Comparison of ENCODE assay signal across 8 mouse cellular contexts in the genomic region with DNA sequence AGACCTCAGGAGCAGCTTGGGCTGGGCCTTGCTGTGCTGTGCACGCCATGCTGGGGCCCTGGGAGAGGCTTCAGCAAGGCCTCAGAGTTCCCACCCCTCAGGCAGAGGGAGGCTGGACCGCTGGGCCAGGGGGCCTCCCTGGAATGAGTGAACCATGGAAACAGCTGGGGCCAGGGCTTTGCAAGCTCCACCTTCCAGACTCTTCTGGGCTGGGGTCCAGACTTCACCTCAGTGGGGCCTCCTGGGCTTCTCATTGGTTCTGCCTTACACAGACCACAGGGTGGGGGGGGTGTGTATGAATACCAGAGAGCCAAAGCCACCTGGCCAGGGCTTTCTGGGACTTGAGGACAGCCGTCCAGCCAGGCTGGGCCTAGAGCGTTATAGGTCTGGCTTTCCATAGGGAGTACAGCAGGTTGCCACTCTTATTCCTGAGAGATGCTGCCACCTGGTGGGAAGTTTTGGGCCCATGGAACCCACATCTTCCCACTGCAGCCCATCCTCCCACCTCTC. TPM values are rescaled to one million over a fixed set of nuclear protein-coding genes. Genes with fewer than 3 reads are reported as not detected.
DNase-seq lines count a peak whose midpoint lies in the region; ATAC-seq lines count a peak whose summit lies in the region.

No protein-coding gene starts in this region.

- peak overlapping the region; percentile 60 for H3K9ac ChIP-seq in embryonic facial prominence, embryonic 13.5 days
- H3K9ac ChIP-seq in hindbrain, embryonic 15.5 days, result no peak overlapping the region
- H3K9ac ChIP-seq in limb, embryonic 15.5 days, result peak overlapping the region; percentile 42
- H3K9ac ChIP-seq in neural tube, embryonic 12.5 days, result no peak overlapping the region

- H3K36me3 ChIP-seq in embryonic facial prominence, embryonic 13.5 days, result no peaks in the 10 kb centered on the region
- H3K36me3 ChIP-seq in hindbrain, embryonic 15.5 days, result no peaks in the 10 kb centered on the region
- peaks cover 17% of the 10 kb centered on the region for H3K36me3 ChIP-seq in limb, embryonic 15.5 days
- H3K36me3 ChIP-seq in neural tube, embryonic 12.5 days, result no peaks in the 10 kb centered on the region

- WGBS in embryonic facial prominence, embryonic 13.5 days, result 24% methylated on average over 4 of the region's 4 CpGs
- 34% methylated on average over 4 of the region's 4 CpGs for WGBS in hindbrain, embryonic 15.5 days
- 17% methylated on average over 4 of the region's 4 CpGs for WGBS in limb, embryonic 15.5 days
- 40% methylated on average over 4 of the region's 4 CpGs for WGBS in neural tube, embryonic 12.5 days

- peak; percentile 93 for ATAC-seq in embryonic facial prominence, embryonic 13.5 days (ENCODE audit: insufficient number of reproducible peaks, insufficient read depth, low FRiP score, low TSS enrichment, low read depth)
- peak; percentile 76 for ATAC-seq in hindbrain, embryonic 15.5 days (ENCODE audit: low FRiP score, low read depth)
- ATAC-seq in limb, embryonic 15.5 days (ENCODE audit: insufficient number of reproducible peaks, low FRiP score, low TSS enrichment, low read depth), result peak; percentile 94
- peak; percentile 58 for ATAC-seq in neural tube, embryonic 12.5 days (ENCODE audit: low FRiP score, low read depth)

- peak; percentile 66 for DNase-seq in adrenal gland, postnatal 10 days
- no peak for DNase-seq in adrenal gland, postnatal 25 days
- DNase-seq in 3134 (ENCODE audit: extremely low read depth, insufficient read length, low spot score), result peak; percentile 41
- DNase-seq in T-cell, adult 2 months (ENCODE audit: low spot score), result no peak

- peaks cover 13% of the 10 kb centered on the region for H3K4me1 ChIP-seq in embryonic facial prominence, embryonic 13.5 days
- 0 out of 2 replicates have a peak, but pooled peaks cover 5% of the 10 kb centered on the region for H3K4me1 ChIP-seq in hindbrain, embryonic 15.5 days (replicated peaks)
- H3K4me1 ChIP-seq in limb, embryonic 15.5 days, result peaks cover 31% of the 10 kb centered on the region
- peaks cover 10% of the 10 kb centered on the region; the same call in 1 of the 2 replicates for H3K4me1 ChIP-seq in neural tube, embryonic 12.5 days

- H3K27me3 ChIP-seq in embryonic facial prominence, embryonic 13.5 days, result no peaks in the 10 kb centered on the region
- no peaks in the 10 kb centered on the region for H3K27me3 ChIP-seq in hindbrain, embryonic 15.5 days
- H3K27me3 ChIP-seq in limb, embryonic 15.5 days, result no peaks in the 10 kb centered on the region
- H3K27me3 ChIP-seq in neural tube, embryonic 12.5 days (replicated peaks), result no peaks in the 10 kb centered on the region; the same call in 1 of the 2 replicates

- H3K4me3 ChIP-seq in embryonic facial prominence, embryonic 13.5 days, result peak overlapping the region; percentile 24
- no peak overlapping the region for H3K4me3 ChIP-seq in hindbrain, embryonic 15.5 days
- peak overlapping the region; percentile 36 for H3K4me3 ChIP-seq in limb, embryonic 15.5 days
- no peak overlapping the region for H3K4me3 ChIP-seq in neural tube, embryonic 12.5 days

- no peaks in the 10 kb centered on the region for H3K9me3 ChIP-seq in embryonic facial prominence, embryonic 13.5 days
- no peaks in the 10 kb centered on the region for H3K9me3 ChIP-seq in hindbrain, embryonic 15.5 days
- no peaks in the 10 kb centered on the region for H3K9me3 ChIP-seq in limb, embryonic 15.5 days
- no peaks in the 10 kb centered on the region for H3K9me3 ChIP-seq in neural tube, embryonic 12.5 days

- peak overlapping the region; percentile 91 for H3K27ac ChIP-seq in embryonic facial prominence, embryonic 13.5 days
- H3K27ac ChIP-seq in hindbrain, embryonic 15.5 days (replicated peaks), result no peak overlapping the region
- peak overlapping the region; percentile 95 for H3K27ac ChIP-seq in limb, embryonic 15.5 days
- no peak overlapping the region for H3K27ac ChIP-seq in neural tube, embryonic 12.5 days

- H3K4me2 ChIP-seq in embryonic facial prominence, embryonic 13.5 days, result peak overlapping the region; percentile 50
- no peak overlapping the region for H3K4me2 ChIP-seq in hindbrain, embryonic 15.5 days
- H3K4me2 ChIP-seq in limb, embryonic 15.5 days, result peak overlapping the region; percentile 54
- no peak overlapping the region for H3K4me2 ChIP-seq in neural tube, embryonic 12.5 days (replicated peaks)

RNA-seq across cellular contexts. Expression of gene Trpm5, which starts 7.3 kb away (rescaled TPM):
- 1 to 10 TPM in 1 of 2 experiments, under 1 TPM in 1; 0.99 to 1.0 TPM for total RNA-seq in adrenal gland, postnatal 10 days (2021)
- total RNA-seq in adrenal gland, postnatal 25 days (2021), result 0.24 TPM in 1 of 2 replicates, not detected in the other
- polyA plus RNA-seq in embryonic facial prominence, embryonic 13.5 days (2015; fragmentation: Nextera tagmentation; extraction: Ambion mirVana), result 7.7 and 9.8 TPM in 2 replicates
- 1.8 and 2.7 TPM in 2 replicates for polyA plus RNA-seq in hindbrain, embryonic 15.5 days (2015; fragmentation: Nextera tagmentation; extraction: Ambion mirVana)
- 22.1 and 22.8 TPM in 2 replicates for polyA plus RNA-seq in limb, embryonic 15.5 days (2015; fragmentation: Nextera tagmentation; extraction: Ambion mirVana)
- polyA plus RNA-seq in neural tube, embryonic 12.5 days (2016; fragmentation: Nextera tagmentation; extraction: Ambion mirVana), result 1.8 and 2.2 TPM in 2 replicates

RNA-seq across cellular contexts. Expression of gene Tssc4, which starts 18.1 kb away (rescaled TPM):
- total RNA-seq in adrenal gland, postnatal 10 days (2021), result 10 to 100 TPM; 26.9 to 31.2 TPM
- 32.2 and 32.7 TPM in 2 replicates for total RNA-seq in adrenal gland, postnatal 25 days (2021)
- polyA plus RNA-seq in embryonic facial prominence, embryonic 13.5 days (2015; fragmentation: Nextera tagmentation; extraction: Ambion mirVana), result 98.8 and 105 TPM in 2 replicates
- 94.1 and 99.2 TPM in 2 replicates for polyA plus RNA-seq in hindbrain, embryonic 15.5 days (2015; fragmentation: Nextera tagmentation; extraction: Ambion mirVana)
- 97.1 and 98.8 TPM in 2 replicates for polyA plus RNA-seq in limb, embryonic 15.5 days (2015; fragmentation: Nextera tagmentation; extraction: Ambion mirVana)
- 91.7 and 96.3 TPM in 2 replicates for polyA plus RNA-seq in neural tube, embryonic 12.5 days (2016; fragmentation: Nextera tagmentation; extraction: Ambion mirVana)

RNA-seq across cellular contexts. Expression of gene Kcnq1, which starts 19.0 kb away (rescaled TPM):
- 1 to 10 TPM; 4.4 to 5.0 TPM for total RNA-seq in adrenal gland, postnatal 10 days (2021)
- 3.5 and 3.6 TPM in 2 replicates for total RNA-seq in adrenal gland, postnatal 25 days (2021)
- polyA plus RNA-seq in embryonic facial prominence, embryonic 13.5 days (2015; fragmentation: Nextera tagmentation; extraction: Ambion mirVana), result 0.69 and 0.84 TPM in 2 replicates
- polyA plus RNA-seq in hindbrain, embryonic 15.5 days (2015; fragmentation: Nextera tagmentation; extraction: Ambion mirVana), result 1.1 and 1.5 TPM in 2 replicates
- 1.1 and 2.1 TPM in 2 replicates for polyA plus RNA-seq in limb, embryonic 15.5 days (2015; fragmentation: Nextera tagmentation; extraction: Ambion mirVana)
- 0.99 and 2.0 TPM in 2 replicates for polyA plus RNA-seq in neural tube, embryonic 12.5 days (2016; fragmentation: Nextera tagmentation; extraction: Ambion mirVana)

RNA-seq across cellular contexts. Expression of gene Cd81, which starts 34.6 kb away (rescaled TPM):
- total RNA-seq in adrenal gland, postnatal 10 days (2021), result 100 to 1,000 TPM; 499 to 511 TPM
- 757 and 789 TPM in 2 replicates for total RNA-seq in adrenal gland, postnatal 25 days (2021)
- polyA plus RNA-seq in embryonic facial prominence, embryonic 13.5 days (2015; fragmentation: Nextera tagmentation; extraction: Ambion mirVana), result 407 and 457 TPM in 2 replicates
- polyA plus RNA-seq in hindbrain, embryonic 15.5 days (2015; fragmentation: Nextera tagmentation; extraction: Ambion mirVana), result 439 and 445 TPM in 2 replicates
- polyA plus RNA-seq in limb, embryonic 15.5 days (2015; fragmentation: Nextera tagmentation; extraction: Ambion mirVana), result 692 and 762 TPM in 2 replicates
- 255 and 258 TPM in 2 replicates for polyA plus RNA-seq in neural tube, embryonic 12.5 days (2016; fragmentation: Nextera tagmentation; extraction: Ambion mirVana)

Comparison
In these comparisons a context has a peak if more than half of its experiments do, and no peak if none do; other contexts are left out.
1. DNase-seq: peak in adrenal gland, postnatal 10 days (single experiment) and 3134 (single experiment); none in adrenal gland, postnatal 25 days (single experiment) and T-cell, adult 2 months (single experiment).
2. H3K27ac ChIP-seq: peak in embryonic facial prominence, embryonic 13.5 days (single experiment) and limb, embryonic 15.5 days (single experiment); none in hindbrain, embryonic 15.5 days (single experiment) and neural tube, embryonic 12.5 days (single experiment).
3. H3K4me2 ChIP-seq: peak in embryonic facial prominence, embryonic 13.5 days (single experiment) and limb, embryonic 15.5 days (single experiment); none in hindbrain, embryonic 15.5 days (single experiment) and neural tube, embryonic 12.5 days (single experiment).
4. H3K4me3 ChIP-seq: peak in embryonic facial prominence, embryonic 13.5 days (single experiment) and limb, embryonic 15.5 days (single experiment); none in hindbrain, embryonic 15.5 days (single experiment) and neural tube, embryonic 12.5 days (single experiment).
5. H3K9ac ChIP-seq: peak in embryonic facial prominence, embryonic 13.5 days (single experiment) and limb, embryonic 15.5 days (single experiment); none in hindbrain, embryonic 15.5 days (single experiment) and neural tube, embryonic 12.5 days (single experiment).
6. Peak in every context shown above with its lines, with median percentiles within 50 percentile points of each other: ATAC-seq.